Mouse (Mus musculus): Measurements from ENCODE around the gene Chrm5. TPM values are rescaled to one million over a fixed set of nuclear protein-coding genes. Genes with fewer than 3 reads are reported as not detected.
A peak's percentile ranks its signal among the peaks of the same experiment; 100 is the strongest.

The Chrm5 gene
- polyA plus RNA-seq, 1 experiment from 2014 or later = not detected

GRCm38 (mm10) chr2:112493539-112494260 lies 13.1 kb upstream of the Chrm5 start:
- Histone ChIP-seq H3K4me1 (peaks cover 17% of the 10 kb centered on the region), H3K36me3 (no peaks in the 10 kb centered on the region), H3K9me3 (replicated peaks) (no peaks in the 10 kb centered on the region), H3K27me3 (ENCODE audit: low read depth, poor library complexity, severe bottlenecking) (no peaks in the 10 kb centered on the region), H3K4me3 (peak overlapping the region; percentile 88), H3K27ac (peak overlapping the region; percentile 100)
- peak; percentile 33 for DNase-seq (ENCODE audit: low spot score)
- WGBS = 48% methylated on average over 11 of the region's 11 CpGs

- H3K27me3 ChIP-seq (ENCODE audit: low read depth, poor library complexity, severe bottlenecking) = no peaks in the 10 kb centered on the region
- no peaks in the 10 kb centered on the region for H3K36me3 ChIP-seq
- H3K27ac ChIP-seq = peak within 1 kb of the TSS; percentile 100
- H3K4me1 ChIP-seq = peaks cover 15% of the 10 kb centered on the region
- H3K4me3 ChIP-seq = peak within 1 kb of the TSS; percentile 88
- peak; percentile 90 for DNase-seq (ENCODE audit: low spot score)
- under 1% methylated on average over 77 of the region's 87 CpGs for WGBS
- H3K9me3 ChIP-seq (replicated peaks) = no peaks in the 10 kb centered on the region
These were observed 12.4 kb upstream of the Chrm5 start, which contains the start of gene Aven for GRCm38 (mm10) chr2:112492856-112493538. Gene Aven (plus strand): TSS chr2:112492964.

- DNase-seq (ENCODE audit: low spot score) = peak; percentile 49
- H3K36me3 ChIP-seq = no peaks in the 10 kb centered on the region
- H3K4me3 ChIP-seq = peak overlapping the region; percentile 88
- H3K27ac ChIP-seq = peak overlapping the region; percentile 100
- H3K27me3 ChIP-seq (ENCODE audit: low read depth, poor library complexity, severe bottlenecking) = no peaks in the 10 kb centered on the region
- H3K9me3 ChIP-seq (replicated peaks) = no peaks in the 10 kb centered on the region
- peaks cover 12% of the 10 kb centered on the region for H3K4me1 ChIP-seq
- WGBS = 11% methylated on average over 9 of the region's 9 CpGs
These were observed 11.9 kb upstream of the Chrm5 start for GRCm38 (mm10) chr2:112492431-112492855.

GRCm38 (mm10) chr2:112491629-112492028 lies 11.1 kb upstream of the Chrm5 start:
- DNase-seq (ENCODE audit: low spot score) = no peak
- Histone ChIP-seq H3K9me3 (replicated peaks) (no peaks in the 10 kb centered on the region), H3K4me3 (no peak overlapping the region), H3K27me3 (ENCODE audit: low read depth, poor library complexity, severe bottlenecking) (no peaks in the 10 kb centered on the region), H3K36me3 (no peaks in the 10 kb centered on the region), H3K27ac (no peak overlapping the region), H3K4me1 (peaks cover 12% of the 10 kb centered on the region)
- WGBS = 79% methylated on average over 5 of the region's 5 CpGs

DNA sequence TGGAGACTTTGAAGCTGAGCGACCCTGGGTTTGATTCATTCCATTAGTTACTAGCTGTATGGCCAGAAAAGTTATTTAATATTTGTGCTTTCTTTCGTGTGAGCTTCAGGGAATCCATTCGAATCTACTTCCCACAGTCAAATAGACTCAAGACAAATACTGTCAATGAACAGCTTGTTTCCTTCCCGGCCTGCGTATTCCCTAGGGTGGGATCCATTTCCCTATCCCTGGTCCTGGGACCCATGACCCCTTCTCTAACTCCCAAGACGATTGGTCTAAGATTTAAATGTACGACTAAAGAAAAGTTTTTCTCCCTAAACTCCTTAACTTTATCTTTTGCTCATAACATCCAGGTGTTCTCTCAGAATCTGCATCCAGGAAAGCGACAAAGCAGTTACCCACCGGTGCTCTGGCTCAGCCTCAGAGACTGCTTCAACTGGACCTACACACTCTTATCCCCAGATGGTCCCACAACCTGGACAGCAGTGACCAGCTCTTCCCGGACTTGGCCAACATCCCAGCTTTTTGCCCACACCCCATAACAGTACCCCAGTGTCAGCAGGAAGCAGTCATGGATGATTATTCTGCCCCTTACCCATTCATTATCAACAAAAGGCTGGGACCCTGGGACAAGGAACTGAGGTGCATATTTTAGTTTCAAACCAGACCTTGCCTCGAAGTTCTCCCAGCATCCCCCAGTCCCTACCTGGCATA lies 10.1 kb upstream of the Chrm5 start:
- no peaks in the 10 kb centered on the region for H3K27me3 ChIP-seq (ENCODE audit: low read depth, poor library complexity, severe bottlenecking)
- 87% methylated on average over 11 of the region's 11 CpGs for WGBS
- peaks cover 12% of the 10 kb centered on the region for H3K4me1 ChIP-seq
- DNase-seq (ENCODE audit: low spot score) = no peak
- no peak overlapping the region for H3K27ac ChIP-seq
- H3K36me3 ChIP-seq = no peaks in the 10 kb centered on the region
- H3K4me3 ChIP-seq = no peak overlapping the region
- no peaks in the 10 kb centered on the region for H3K9me3 ChIP-seq (replicated peaks)

DNA sequence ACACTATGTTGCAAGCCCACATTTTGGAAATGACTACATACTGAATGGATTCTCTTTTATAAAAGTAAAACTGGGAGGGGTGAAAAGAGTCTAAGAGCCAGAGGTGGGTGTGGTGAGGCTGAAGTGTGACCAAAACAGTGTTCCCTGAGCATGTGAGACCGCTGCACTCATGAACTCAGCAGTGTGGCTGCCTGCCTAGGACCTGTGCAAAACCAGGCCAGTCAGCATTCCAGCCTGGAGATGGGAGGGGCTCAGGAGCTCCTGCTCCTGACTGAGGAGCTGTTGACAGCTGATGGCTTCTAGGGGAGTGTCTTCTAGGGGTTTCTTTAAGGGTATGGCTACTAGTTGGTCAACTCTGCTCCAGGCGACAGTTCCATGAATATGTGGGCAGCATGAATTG lies 4.3 kb upstream of the Chrm5 start:
- H3K4me3 ChIP-seq = no peak overlapping the region
- WGBS = 74% methylated on average over 2 of the region's 2 CpGs
- H3K36me3 ChIP-seq = no peaks in the 10 kb centered on the region
- H3K27ac ChIP-seq = no peak overlapping the region
- no peaks in the 10 kb centered on the region for H3K9me3 ChIP-seq (replicated peaks)
- DNase-seq (ENCODE audit: low spot score) = no peak
- no peaks in the 10 kb centered on the region for H3K4me1 ChIP-seq
- no peaks in the 10 kb centered on the region for H3K27me3 ChIP-seq (ENCODE audit: low read depth, poor library complexity, severe bottlenecking)

DNA sequence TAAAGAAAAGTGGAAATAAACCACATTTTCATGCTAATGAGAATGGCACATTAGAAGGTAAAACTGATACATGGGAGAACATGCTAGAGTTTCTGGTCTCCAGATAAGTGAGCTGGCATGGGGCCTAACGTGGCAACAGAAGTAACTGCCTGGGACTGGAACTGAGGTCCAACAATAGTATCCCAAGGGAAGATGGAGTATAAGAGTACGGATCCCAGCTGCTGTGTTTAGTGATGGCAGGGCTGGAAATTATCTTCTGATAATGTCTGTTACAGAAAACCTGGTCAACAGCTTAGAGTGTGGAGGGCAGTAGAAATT lies 2.7 kb upstream of the Chrm5 start:
- Histone ChIP-seq H3K27ac (no peak overlapping the region), H3K36me3 (no peaks in the 10 kb centered on the region), H3K4me1 (no peaks in the 10 kb centered on the region), H3K4me3 (no peak overlapping the region), H3K27me3 (ENCODE audit: low read depth, poor library complexity, severe bottlenecking) (no peaks in the 10 kb centered on the region), H3K9me3 (replicated peaks) (no peaks in the 10 kb centered on the region)
- no peak for DNase-seq (ENCODE audit: low spot score)
- WGBS = 83% methylated on average over 2 of the region's 2 CpGs

GRCm38 (mm10) chr2:112482533-112483333 lies 2.2 kb upstream of the Chrm5 start:
- H3K27ac ChIP-seq = no peak overlapping the region
- DNase-seq (ENCODE audit: low spot score) = no peak
- no peaks in the 10 kb centered on the region for H3K36me3 ChIP-seq
- WGBS = 82% methylated on average over 5 of the region's 5 CpGs
- no peaks in the 10 kb centered on the region for H3K4me1 ChIP-seq
- H3K27me3 ChIP-seq (ENCODE audit: low read depth, poor library complexity, severe bottlenecking) = no peaks in the 10 kb centered on the region
- H3K9me3 ChIP-seq (replicated peaks) = no peaks in the 10 kb centered on the region
- no peak overlapping the region for H3K4me3 ChIP-seq

DNA sequence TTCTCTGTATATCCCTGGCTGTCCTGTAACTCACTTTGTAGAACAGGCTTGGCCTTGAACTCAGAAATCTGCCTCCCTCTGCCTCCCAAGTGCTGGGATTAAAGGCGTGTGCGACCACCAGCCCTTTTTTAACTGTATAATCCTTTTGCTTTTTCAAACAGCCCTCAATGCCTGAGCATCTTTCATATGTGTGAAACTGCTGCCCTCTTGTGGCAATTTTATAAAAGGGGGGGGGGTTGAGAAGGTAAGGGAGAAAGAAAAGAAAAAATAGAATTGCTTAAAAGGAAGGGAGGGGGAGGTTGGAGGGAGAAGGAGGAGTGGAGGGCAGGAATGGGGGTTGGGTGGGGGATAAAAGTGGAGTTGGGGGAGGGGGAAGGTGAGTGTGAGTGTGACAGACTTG lies 995 bp upstream of the Chrm5 start:
- H3K36me3 ChIP-seq = no peaks in the 10 kb centered on the region
- no peaks in the 10 kb centered on the region for H3K9me3 ChIP-seq (replicated peaks)
- no peaks in the 10 kb centered on the region for H3K4me1 ChIP-seq
- H3K27ac ChIP-seq = no peak overlapping the region
- no peaks in the 10 kb centered on the region for H3K27me3 ChIP-seq (ENCODE audit: low read depth, poor library complexity, severe bottlenecking)
- H3K4me3 ChIP-seq = no peak overlapping the region
- WGBS = 3% methylated on average over 2 of the region's 2 CpGs
- DNase-seq (ENCODE audit: low spot score) = peak; percentile 47

- no peaks in the 10 kb centered on the region for H3K4me1 ChIP-seq
- H3K36me3 ChIP-seq = no peaks in the 10 kb centered on the region
- no peaks in the 10 kb centered on the region for H3K9me3 ChIP-seq (replicated peaks)
- H3K4me3 ChIP-seq = no peak overlapping the region
- DNase-seq (ENCODE audit: low spot score) = no peak
- no peak overlapping the region for H3K27ac ChIP-seq
- 78% methylated on average over 6 of the region's 6 CpGs for WGBS
- no peaks in the 10 kb centered on the region for H3K27me3 ChIP-seq (ENCODE audit: low read depth, poor library complexity, severe bottlenecking)
These were observed 4.0 kb downstream of the Chrm5 start for GRCm38 (mm10) chr2:112476554-112476953.

- WGBS = 78% methylated on average over 5 of the region's 5 CpGs
- DNase-seq (ENCODE audit: low spot score) = no peak
- no peaks in the 10 kb centered on the region for H3K4me1 ChIP-seq
These were observed 5.4 kb downstream of the Chrm5 start for GRCm38 (mm10) chr2:112474997-112475724.

GRCm38 (mm10) chr2:112472076-112472475 lies 8.5 kb downstream of the Chrm5 start:
- H3K4me3 ChIP-seq = no peak overlapping the region

More at GRCm38 (mm10) chr2:112474997-112475724, 5.4 kb downstream of the Chrm5 start:
- Histone ChIP-seq H3K27ac (no peak overlapping the region), H3K4me3 (no peak overlapping the region), H3K27me3 (ENCODE audit: low read depth, poor library complexity, severe bottlenecking) (no peaks in the 10 kb centered on the region), H3K9me3 (replicated peaks) (no peaks in the 10 kb centered on the region), H3K36me3 (0 out of 2 replicates have a peak, but pooled peaks cover 5% of the 10 kb centered on the region)

More at GRCm38 (mm10) chr2:112472076-112472475, 8.5 kb downstream of the Chrm5 start:
- WGBS = 88% methylated on average over 2 of the region's 2 CpGs
- Histone ChIP-seq H3K36me3 (peaks cover 35% of the 10 kb centered on the region), H3K27ac (no peak overlapping the region), H3K9me3 (replicated peaks) (no peaks in the 10 kb centered on the region), H3K4me1 (no peaks in the 10 kb centered on the region), H3K27me3 (ENCODE audit: low read depth, poor library complexity, severe bottlenecking) (no peaks in the 10 kb centered on the region)
- no peak for DNase-seq (ENCODE audit: low spot score)

Measured in limb, embryonic 10.5 days (tissue).